Mouse (Mus musculus) testis, adult 2 months (tissue): Measurements from ENCODE around the gene Ccdc8. TPM values are rescaled to one million over a fixed set of nuclear protein-coding genes. Genes with fewer than 3 reads are reported as not detected.

Source experiments
- H3K27ac ChIP-seq: fragments of 200-500 bp; 2 replicates; pipeline ENCODE4 v1.5.1; 2012; ENCODE audit warnings: low read depth, low read length; ENCODE audit not compliant: control insufficient read depth, insufficient read depth
- H3K27me3 ChIP-seq: fragments of 200-500 bp; 2 replicates; pipeline ENCODE4 v1.6.1; 2012; ENCODE audit warnings: mild to moderate bottlenecking, low read length, moderate library complexity; ENCODE audit not compliant: control insufficient read depth, insufficient read depth
- H3K36me3 ChIP-seq: fragments of 200-500 bp; 2 replicates; pipeline ENCODE4 v1.6.1; 2012; ENCODE audit warnings: mild to moderate bottlenecking, low read length; ENCODE audit not compliant: control insufficient read depth, insufficient read depth
- H3K4me1 ChIP-seq: fragments of 200-500 bp; 2 replicates; pipeline ENCODE4 v1.6.1; 2012; ENCODE audit warnings: low read length; ENCODE audit not compliant: control insufficient read depth, insufficient read depth
- H3K4me3 ChIP-seq: fragments of 200-500 bp; 2 replicates; pipeline ENCODE4 v1.5.1; 2012; ENCODE audit warnings: low read depth, mild to moderate bottlenecking, low read length, moderate library complexity, mixed read lengths; ENCODE audit not compliant: control insufficient read depth
- CTCF ChIP-seq: fragments of 200-500 bp; IDR thresholded peaks from 2 replicates; pipeline ENCODE4 v1.5.1; 2012; ENCODE audit warnings: low read depth, mild to moderate bottlenecking, inconsistent platforms, low read length, moderate library complexity; ENCODE audit not compliant: control insufficient read depth, insufficient read depth, insufficient replicate concordance
- POLR2A ChIP-seq: fragments of 200-500 bp; IDR thresholded peaks from 2 replicates; pipeline ENCODE4 v1.6.1; 2012; ENCODE audit warnings: low read depth, mild to moderate bottlenecking, inconsistent platforms, low read length, moderate library complexity; ENCODE audit not compliant: control insufficient read depth
- polyA plus RNA-seq: library from polyadenylated mRNA; depleted of rRNA; stranded (reverse); fragments of >200 nt; gene quantifications from 2 replicates; pipeline ENCODE4 v1.2.3, GENCODE M21; 2012; rRNA removed

Ccdc8 gene
- polyA plus RNA-seq, 1 experiment: 1.6 TPM

GRCm38 (mm10) chr7:17038018-17038695 lies 45.6 kb downstream of the Ccdc8 start:
- no peak overlapping the region for H3K27ac ChIP-seq
- H3K27me3 ChIP-seq: no peaks in the 10 kb centered on the region
- H3K4me1 ChIP-seq: peaks cover 2% of the 10 kb centered on the region
- no peaks in the 10 kb centered on the region for H3K36me3 ChIP-seq
- H3K4me3 ChIP-seq: no peak overlapping the region
- TF ChIP-seq CTCF (no peak), POLR2A (no peak)

GRCm38 (mm10) chr7:17039373-17039772 lies 46.9 kb downstream of the Ccdc8 start:
- Histone ChIP-seq H3K27ac (no peak overlapping the region), H3K4me1 (peaks cover 5% of the 10 kb centered on the region), H3K36me3 (no peaks in the 10 kb centered on the region), H3K4me3 (no peak overlapping the region), H3K27me3 (no peaks in the 10 kb centered on the region)
- TF ChIP-seq POLR2A: no peak
- no peak for TF ChIP-seq CTCF

- TF ChIP-seq CTCF: no peak
- TF ChIP-seq POLR2A: no peak
- Histone ChIP-seq H3K27ac (no peak overlapping the region), H3K36me3 (no peaks in the 10 kb centered on the region), H3K27me3 (no peaks in the 10 kb centered on the region), H3K4me1 (peaks cover 10% of the 10 kb centered on the region), H3K4me3 (no peak overlapping the region)
Observed at GRCm38 (mm10) chr7:17045743-17046142, 53.2 kb downstream of the Ccdc8 start.

Other genes with a start within 250 kb of the Ccdc8 start
- gene Slc1a5, start 211.4 kb upstream of the Ccdc8 start, polyA plus RNA-seq: 15.2 and 17.8 TPM in 2 replicates
- gene Strn4, start 176.8 kb upstream of the Ccdc8 start, polyA plus RNA-seq: 130 and 147 TPM in 2 replicates
- 3.4 and 3.6 TPM in 2 replicates for gene Fkrp, start 176.0 kb upstream of the Ccdc8 start, polyA plus RNA-seq
- gene Prkd2, start 149.8 kb upstream of the Ccdc8 start, polyA plus RNA-seq: 2.8 and 4.5 TPM in 2 replicates
- gene Dact3, start 117.4 kb upstream of the Ccdc8 start, polyA plus RNA-seq: 30.7 and 31.2 TPM in 2 replicates
- 9.5 and 10.3 TPM in 2 replicates for gene Gng8, start 100.9 kb upstream of the Ccdc8 start, polyA plus RNA-seq
- gene Ptgir, start 86.2 kb upstream of the Ccdc8 start, polyA plus RNA-seq: 0.20 and 0.26 TPM in 2 replicates
- 433 and 509 TPM in 2 replicates for gene Calm3, start 68.6 kb upstream of the Ccdc8 start, polyA plus RNA-seq
- gene Pnmal2, start 48.0 kb upstream of the Ccdc8 start, polyA plus RNA-seq: 34.2 and 41.6 TPM in 2 replicates
- gene Pnmal1, start 33.0 kb upstream of the Ccdc8 start, polyA plus RNA-seq: 7.6 and 7.8 TPM in 2 replicates
- gene Gm42372, start 9.6 kb upstream of the Ccdc8 start, polyA plus RNA-seq: 1.8 and 2.4 TPM in 2 replicates
- gene Ppp5c, start 35.2 kb downstream of the Ccdc8 start, polyA plus RNA-seq: 80.7 and 84.7 TPM in 2 replicates
- 4.4 and 6.9 TPM in 2 replicates for gene Hif3a, start 69.7 kb downstream of the Ccdc8 start, polyA plus RNA-seq
- 0.16 and 0.19 TPM in 2 replicates for gene Psg16, start 81.3 kb downstream of the Ccdc8 start, polyA plus RNA-seq
- 0.20 and 0.41 TPM in 2 replicates for gene Ceacam3, start 157.6 kb downstream of the Ccdc8 start, polyA plus RNA-seq
- gene Psg29, start 210.8 kb downstream of the Ccdc8 start, polyA plus RNA-seq: 0.19 TPM in 1 of 2 replicates, not detected in the other